Mouse (Mus musculus) gastrocnemius, postnatal 4 days (tissue): ENCODE results near the gene Ankrd44. TPM values are rescaled to one million over a fixed set of nuclear protein-coding genes. Genes with fewer than 3 reads are reported as not detected.

Experiments
- DNase-seq, 2 experiments: peaks; one replicate each; pipeline ENCODE4 v3.0.0; 2021 to 2022; ENCODE audit warnings: low spot score in 2 of 2, mixed read lengths in 2 of 2
- total RNA-seq, 2 experiments: library from RNA; stranded (reverse); gene quantifications; 2 replicates each; pipeline ENCODE4 v1.2.3; 2021

Gene Ankrd44
- total RNA-seq, 2 experiments from 2014 or later: 26.3 to 29.3 TPM

DNA sequence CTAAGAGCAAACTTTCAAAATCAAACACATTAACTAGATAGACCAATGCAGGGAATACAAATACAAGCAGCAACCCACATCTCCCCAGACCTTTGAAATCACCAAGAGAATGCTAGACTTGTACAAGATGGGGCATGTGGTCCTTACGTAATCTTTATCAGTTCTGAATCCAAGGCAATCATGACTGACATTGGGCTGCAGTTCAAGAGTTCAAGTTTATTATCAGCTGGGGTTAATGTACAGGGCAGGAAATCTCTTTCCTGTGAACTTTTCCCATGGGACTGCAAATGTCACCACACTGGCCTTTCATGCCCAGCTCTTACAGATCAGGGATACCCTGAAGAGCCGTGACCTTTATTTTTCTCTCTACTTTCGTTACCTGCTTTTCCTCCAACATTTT lies 154.7 kb downstream of the Ankrd44 start:
- no peak for DNase-seq

DNA sequence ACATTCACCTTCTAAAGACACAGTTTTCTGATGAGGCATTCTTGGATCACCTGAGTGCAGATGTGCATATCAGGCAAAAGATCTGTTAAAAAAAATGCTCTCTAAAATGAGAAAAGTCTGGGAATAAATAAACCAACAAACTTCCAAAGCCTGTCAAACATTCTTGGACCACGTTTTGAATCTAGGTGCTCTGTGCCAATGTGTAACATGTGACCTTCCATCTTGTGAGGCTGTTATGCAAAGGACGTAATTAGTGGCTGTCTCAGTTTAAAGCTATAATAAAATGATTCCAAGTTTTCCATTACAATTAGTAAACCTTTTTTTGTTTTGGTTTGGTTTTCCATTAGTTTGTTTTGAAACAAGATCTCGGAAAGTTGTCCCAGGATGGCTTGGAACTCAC lies 159.0 kb downstream of the Ankrd44 start:
- no peak for DNase-seq

GRCm38 (mm10) chr1:54765632-54766238 lies 160.5 kb downstream of the Ankrd44 start:
- DNase-seq: no peak

GRCm38 (mm10) chr1:54762216-54762807 lies 163.9 kb downstream of the Ankrd44 start:
- no peak for DNase-seq

DNA sequence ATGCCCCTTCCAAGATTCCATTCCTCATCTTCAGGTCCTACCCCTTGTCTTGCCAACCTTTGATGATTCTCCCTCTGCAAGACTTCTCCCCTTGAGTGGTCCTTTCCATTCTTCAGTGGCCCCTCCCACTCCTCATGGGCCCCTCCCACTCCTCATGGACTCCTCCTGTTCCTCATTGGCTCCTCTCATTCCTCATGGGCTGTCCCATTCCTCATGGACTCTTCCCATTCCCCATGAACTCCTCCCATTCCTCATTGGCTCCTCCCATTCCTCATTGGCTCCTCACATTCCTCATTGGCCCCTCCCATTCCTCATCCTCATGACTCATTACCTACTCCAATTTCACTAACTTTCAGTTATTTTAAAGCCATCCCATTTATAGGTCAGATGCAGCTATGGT lies 166.3 kb downstream of the Ankrd44 start:
- no peak for DNase-seq

DNA sequence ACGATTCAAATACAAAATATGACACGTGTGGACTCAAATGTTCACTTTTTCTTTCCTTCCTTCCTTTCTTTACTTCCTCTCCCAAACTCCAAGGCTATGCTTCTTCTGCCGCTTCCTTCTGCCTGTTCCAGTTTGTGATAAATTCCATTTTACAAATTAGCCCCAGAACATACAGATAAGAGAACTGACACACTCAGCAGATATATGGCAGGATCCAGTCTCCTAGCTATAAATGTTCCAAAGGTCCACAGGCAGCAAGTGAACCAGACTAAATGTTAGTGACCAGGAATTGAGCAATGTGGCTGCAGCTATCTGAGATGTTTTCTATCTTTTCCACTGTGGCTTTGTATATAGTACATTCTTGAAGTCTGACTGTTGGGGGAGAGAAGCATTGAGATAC lies 168.9 kb downstream of the Ankrd44 start:
- no peak for DNase-seq

- no peak for DNase-seq
Measured at GRCm38 (mm10) chr1:54755690-54756365, 170.4 kb downstream of the Ankrd44 start.

DNA sequence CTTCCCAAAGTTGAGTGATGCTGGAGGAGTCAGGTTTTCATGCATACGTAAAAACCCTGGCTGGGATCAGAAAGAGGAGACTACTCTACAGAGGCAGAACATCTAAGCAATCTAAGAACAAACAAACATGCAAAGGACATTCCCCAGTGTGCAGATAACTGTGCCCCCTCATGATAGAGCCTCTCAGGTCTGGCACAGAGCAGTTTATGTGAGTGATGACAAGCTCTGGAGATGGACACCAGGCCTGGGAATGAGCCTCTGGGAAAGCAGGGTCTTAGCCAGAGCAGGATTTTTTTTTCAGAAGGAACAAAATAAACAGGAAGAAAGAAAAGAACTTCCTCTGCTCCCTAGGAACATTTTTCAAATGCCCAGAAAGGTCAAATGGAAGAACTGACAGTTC lies 176.2 kb downstream of the Ankrd44 start:
- no peak for DNase-seq

DNA sequence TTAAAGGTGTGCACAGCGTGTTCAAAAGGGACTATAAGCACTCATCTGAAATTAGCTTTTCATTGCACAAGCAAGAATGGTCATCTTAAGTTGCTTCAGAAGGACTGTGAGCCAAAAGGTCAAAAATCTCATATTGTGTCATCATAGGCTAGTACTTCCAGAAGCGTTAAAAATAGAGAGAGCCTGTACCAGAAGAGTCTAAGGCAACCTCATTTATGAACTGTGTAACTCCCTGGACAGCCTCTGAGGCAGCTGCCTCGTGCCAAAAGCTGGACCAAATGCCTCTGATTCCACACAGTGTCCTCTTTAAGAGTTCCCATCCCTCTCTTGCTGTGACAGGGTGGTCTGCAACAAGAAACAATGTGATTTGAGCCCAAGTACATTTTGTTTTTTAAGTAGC lies 176.7 kb downstream of the Ankrd44 start:
- DNase-seq: no peak

DNA sequence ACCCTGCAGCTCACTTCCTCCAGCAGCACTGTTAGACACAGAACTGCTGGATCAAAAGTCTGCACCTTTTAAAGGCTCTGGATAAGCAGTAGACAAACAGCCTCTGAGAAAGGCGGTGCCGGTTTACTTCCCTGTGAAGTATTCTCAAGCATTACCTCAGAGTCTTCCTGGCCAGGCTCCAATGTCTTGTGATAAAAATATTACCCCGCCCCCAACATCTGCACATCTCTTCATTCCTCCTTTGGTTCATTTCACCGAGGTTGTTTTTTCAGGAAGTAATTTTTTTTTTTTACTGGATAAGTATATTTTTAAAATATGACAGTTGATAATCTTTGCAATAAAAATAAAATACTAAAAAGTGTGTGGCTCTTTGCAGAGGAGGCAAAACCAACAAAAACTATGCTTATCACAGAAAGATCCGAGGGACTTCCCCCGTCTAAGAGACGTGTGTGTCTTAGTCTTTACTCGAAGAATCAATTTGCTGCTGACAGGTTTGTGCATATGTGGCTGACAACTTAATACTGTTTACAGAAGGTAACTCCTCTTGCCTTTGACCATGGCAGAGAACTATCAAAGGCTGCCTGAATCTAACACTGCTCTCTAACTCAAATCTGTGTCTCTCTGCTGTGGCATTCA lies 178.3 kb downstream of the Ankrd44 start:
- peak in 1 of 2 experiments; percentile 31 for DNase-seq

- no peak for DNase-seq
Measured at GRCm38 (mm10) chr1:54745666-54746065, 180.5 kb downstream of the Ankrd44 start.

DNA sequence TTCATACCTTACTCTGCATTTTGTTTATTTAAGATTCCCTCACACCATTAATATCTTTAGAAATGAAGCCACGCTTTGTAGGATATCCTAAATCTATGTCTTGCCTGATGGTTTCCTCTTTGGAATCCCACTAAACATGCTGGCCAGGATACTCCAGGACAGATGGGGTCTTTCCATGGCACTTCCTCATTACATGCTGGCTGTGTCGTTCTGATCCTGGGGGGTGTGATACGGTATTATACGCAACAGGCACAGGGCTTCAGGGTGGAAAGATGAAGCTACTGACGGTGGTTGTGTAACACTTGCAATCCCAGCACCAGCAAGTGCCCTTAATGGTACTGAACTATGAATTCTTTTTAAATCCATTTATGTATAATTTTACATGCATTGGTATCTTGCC lies 182.0 kb downstream of the Ankrd44 start:
- DNase-seq: no peak

- no peak for DNase-seq
Measured at GRCm38 (mm10) chr1:54743072-54743471, 183.1 kb downstream of the Ankrd44 start.

DNA sequence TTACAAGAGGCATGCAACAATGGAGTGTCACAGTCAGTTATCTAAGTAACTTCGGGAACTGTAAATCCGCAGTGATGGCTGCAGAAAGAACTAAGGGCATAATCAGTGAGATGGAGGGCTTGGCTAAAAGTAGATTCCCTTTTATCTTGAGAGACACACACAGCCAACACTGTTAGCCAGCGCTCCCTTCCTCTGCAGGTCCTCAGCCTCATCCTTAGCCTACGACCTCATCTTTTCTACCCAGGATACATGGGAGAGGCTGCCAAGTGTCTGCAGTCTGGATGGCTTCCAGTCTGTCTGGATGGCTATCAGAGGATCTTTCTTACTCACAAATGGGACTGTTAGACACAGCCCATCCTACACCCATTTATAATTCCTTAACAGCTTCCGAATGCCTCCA lies 185.3 kb downstream of the Ankrd44 start:
- peak in 1 of 2 experiments; percentile 12 for DNase-seq

- no peak for DNase-seq
Measured at GRCm38 (mm10) chr1:54737472-54737871, 188.7 kb downstream of the Ankrd44 start.

DNA sequence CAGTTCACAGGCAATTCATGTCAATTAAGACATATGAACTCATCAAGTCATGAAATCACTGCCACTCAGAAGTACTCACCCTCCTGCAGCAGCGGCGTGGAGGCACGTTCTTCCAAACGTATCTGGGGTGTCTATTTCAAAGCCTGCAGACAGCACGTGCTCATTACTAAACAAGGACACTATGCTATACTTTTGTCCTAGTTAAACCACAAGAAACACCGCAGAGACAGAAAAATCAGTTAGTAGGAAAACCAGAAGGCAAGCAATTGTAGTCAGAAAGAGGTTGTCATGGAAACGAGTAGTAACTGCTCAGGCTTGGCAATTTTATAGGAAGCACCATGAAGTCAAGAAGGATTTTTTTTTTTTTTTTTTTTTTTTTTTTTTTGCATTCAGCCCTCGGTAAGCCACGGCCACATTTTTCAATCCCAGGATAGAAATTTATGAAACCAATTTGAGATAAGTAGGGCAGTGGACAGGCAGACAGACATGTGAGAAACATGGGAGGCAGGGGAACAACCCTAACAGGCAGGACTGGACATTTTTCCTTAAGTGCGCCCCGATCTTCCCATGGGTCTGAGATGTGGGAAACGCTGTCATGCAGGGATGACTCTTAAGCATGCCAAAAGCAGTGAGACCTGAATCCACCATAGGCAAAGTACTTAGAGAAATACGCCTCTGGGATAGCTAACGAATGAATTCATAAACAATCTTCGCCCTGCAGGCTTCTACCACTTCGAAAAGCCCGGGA lies 191.1 kb downstream of the Ankrd44 start:
- no peak for DNase-seq

DNA sequence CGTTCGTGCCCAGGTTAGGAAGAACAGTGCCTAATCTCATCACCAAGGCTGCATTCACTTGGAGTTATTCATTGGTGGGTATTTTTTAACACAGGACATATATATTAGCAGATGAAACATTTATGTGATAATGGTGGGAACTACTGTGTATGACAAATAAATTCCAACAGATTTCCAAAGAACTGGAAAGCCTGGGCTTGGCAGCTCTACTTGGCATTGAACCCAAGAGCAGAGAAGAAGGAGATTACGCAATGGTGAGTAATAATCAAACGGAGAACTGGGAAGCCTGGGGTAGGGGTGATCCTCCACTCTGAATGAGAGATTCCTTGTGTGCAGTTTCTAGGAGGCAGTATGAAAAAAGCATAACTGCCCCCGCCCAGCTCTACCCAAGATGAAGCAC lies 196.9 kb downstream of the Ankrd44 start:
- DNase-seq: peak in 1 of 2 experiments; percentile 25

DNA sequence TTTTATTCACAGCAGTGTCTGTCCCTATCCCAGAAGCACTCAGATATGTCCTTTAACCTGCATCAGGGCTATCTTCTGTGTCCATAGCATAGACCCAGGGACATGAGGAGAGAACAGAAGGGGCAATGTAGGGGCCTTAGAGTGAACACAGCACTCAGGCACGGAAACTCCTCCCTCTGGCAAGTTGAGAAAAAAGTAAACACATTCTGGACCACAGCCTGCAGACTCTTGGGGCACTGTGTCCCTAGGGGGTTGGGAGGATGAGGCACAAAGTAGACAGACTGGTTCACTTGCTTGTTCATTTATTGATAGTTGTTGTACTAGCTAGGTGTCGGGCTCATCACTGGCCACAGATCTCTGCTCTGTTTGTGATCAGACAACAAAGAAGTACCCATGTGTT lies 199.6 kb downstream of the Ankrd44 start:
- DNase-seq: no peak

GRCm38 (mm10) chr1:54716921-54717320 lies 209.3 kb downstream of the Ankrd44 start:
- DNase-seq: no peak

DNA sequence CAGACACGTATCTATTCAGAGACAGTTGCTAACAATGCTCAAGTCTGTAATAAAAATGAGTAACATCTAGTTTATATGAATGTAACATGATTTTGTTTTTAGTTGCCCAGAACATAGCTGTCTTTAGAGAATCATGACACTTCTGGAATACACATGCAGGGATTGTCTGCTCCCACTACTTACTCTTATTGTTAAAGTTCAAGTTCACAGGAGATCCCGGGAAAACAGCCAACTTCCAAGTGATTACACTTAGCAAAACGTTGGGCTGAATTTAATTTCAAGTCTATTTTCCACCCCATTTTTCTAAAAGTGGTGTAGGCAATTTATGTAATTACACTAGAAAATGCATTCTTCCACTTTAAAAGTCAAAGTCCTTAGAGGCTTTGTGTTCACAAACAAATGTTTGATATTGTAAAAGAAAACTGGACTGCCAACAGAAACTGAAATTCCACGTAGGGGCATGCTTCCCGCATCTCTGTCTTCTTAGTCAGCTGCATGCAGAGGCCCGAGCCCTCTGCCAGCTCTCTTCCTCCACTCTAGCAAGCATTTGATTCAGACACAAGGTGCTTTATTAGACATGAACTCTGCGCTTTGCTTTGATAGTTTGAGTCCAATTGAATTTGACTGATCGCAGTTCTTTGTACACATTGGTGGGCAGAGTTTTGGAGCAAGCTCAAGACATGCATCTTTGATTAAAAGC lies 211.0 kb downstream of the Ankrd44 start:
- no peak for DNase-seq
